Mouse (Mus musculus): ENCODE results near the gene Rfx7.
A peak's percentile ranks its signal among the peaks of the same experiment; 100 is the strongest.

The Rfx7 gene

DNA sequence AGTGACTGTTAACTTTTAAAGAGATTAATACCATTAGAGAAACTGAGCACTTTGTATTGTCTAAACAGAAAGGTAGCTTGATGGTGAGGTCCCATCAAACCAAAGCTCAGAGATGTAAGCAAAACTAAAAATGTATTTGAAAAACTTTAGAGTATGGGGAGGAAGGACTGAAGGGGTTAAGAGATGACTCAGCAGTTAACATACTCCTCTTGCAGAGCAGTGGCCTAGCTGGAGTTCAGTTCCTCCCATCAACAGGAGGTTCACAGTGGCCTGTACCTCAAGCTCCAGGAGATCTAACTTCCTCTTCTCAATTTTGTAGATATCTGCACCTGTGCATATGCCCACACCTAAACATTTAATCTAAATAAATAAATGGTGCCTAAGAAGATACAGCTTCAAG, 11.6 kb downstream of the Rfx7 start:
- DNase-seq (ENCODE audit: low spot score): no peak

DNA sequence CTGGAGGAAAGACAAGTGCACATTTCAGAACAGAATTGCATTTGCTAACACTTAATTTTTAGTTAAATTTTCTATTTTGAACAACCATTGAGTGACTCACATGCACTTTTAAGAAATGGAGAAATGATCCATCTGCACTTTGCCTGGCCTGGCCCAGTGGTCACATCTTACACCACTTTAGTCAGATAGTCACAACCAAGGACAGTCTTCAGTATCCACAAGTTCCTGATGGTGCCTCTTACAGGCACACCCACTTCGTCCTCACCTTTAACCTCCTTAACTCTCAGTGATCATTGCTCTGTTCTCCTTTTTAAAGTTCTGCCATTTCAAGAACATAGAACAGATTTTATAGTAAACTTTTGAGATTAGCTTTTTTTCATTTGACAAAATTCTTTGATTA, 26.7 kb downstream of the Rfx7 start:
- no peak for DNase-seq (ENCODE audit: low spot score)

DNA sequence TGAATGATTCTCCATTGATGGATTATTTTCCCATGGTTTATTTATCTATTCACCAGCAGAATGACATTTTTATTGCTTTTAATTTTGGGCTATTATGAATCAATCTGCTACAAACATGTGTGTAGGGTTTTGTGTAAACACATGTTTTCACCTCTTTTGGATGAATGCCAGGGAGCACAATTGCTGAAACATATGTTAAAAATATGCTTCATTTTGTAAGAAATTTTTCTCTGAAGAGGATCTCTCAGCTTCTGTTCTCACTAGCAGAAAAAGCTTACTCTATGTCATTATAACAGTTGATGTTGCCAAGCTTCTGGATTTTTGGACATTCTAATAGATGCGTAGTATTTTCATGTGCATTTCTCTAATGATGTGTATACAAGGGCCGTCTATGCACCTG, 28.3 kb downstream of the Rfx7 start:
- DNase-seq (ENCODE audit: low spot score): no peak

DNA sequence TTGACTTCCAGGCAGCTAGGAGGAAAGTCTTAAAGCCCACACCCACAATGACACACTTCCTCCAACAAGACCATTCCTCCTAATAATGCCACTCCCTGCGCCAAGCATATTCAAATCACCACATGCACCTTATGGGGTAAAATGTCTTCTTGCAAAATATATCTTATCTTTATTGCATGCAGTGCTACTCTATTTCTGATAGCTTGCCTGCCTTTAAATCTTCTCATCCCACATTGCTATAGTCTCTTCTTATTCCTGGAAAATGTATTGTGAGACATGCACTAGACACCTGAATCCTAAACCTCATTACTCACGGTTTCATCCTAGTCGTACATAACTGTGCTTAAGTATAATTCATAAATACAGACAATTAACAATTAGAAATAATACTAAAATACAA, 31.2 kb downstream of the Rfx7 start:
- DNase-seq (ENCODE audit: low spot score): peak; percentile 34

DNA sequence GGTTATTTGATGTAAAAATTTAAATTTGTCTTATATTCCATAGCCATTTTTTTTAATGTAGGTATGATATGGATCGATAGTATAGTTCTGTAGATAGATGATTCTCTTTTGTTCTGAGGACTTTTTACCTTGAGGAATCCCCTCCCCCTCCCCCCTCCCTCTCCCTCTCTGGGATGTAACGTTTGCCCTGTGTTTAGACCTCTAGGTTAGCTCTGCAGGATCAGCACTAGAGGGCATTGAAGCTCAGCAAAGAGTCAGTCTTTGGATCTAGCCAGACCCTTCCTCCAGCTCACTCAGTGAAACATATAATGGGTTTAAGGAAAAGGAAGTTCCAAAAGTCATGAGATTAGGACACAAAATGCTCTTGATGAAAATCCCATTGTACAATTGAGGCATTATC, 35.1 kb downstream of the Rfx7 start:
- no peak for DNase-seq (ENCODE audit: low spot score)

DNA sequence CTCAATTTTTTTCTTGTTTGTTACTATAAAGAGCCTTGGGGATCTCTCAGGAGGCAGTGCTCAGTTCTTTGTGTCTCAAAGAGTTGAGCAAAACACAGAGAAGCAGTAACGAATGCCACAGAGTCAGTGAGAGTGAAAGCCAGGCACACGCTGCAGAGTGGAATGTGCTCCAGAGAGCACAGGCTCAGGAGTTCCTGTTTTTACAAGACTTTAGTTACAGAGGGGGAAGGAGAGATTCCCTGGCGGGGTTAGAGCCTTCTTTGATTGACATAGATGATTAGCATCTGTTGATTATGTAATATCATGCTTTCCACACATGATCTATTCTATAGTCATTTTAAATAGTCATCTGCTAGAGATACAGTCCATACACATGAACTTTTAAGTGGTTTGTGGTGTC, 48.2 kb downstream of the Rfx7 start:
- DNase-seq (ENCODE audit: low spot score): no peak

DNA sequence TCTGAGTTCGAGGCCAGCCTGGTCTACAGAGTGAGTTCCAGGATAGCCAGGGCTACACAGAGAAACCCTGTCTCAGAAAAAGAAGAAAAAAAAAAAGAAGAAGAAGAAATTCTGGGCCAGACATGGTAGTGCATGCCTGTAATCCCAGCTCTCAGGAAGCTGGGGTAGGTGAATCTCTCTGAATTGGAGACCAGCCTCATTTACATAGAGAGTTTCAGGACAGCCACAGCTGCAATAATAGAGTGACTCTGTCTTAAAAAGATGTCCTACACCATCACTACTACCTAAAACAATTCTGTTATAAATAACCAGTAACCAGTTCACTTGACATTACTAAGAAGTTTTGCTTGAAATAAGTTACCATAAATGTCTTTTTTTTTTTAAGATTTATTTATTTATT, 58.8 kb downstream of the Rfx7 start:
- DNase-seq (ENCODE audit: low spot score): no peak

DNA sequence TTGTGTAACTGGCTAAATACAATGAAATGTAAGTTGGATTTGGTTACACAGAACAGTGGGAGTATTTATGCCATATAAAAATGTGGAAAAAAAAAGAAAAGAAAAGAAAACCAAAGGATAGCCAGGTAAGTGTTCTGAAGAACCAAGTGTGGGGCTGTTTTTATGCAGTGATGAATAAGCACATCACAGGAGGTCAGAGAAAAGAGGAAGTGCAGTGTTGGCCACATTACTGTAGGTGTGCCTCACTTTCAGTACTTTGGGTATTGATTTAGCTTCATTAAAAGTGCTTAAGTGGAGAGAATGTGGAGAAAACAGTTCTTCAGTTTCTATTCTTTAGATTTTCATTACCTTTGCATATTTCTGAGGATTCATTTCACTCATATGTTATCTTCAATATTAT, 60.0 kb downstream of the Rfx7 start:
- no peak for DNase-seq (ENCODE audit: low spot score)

DNA sequence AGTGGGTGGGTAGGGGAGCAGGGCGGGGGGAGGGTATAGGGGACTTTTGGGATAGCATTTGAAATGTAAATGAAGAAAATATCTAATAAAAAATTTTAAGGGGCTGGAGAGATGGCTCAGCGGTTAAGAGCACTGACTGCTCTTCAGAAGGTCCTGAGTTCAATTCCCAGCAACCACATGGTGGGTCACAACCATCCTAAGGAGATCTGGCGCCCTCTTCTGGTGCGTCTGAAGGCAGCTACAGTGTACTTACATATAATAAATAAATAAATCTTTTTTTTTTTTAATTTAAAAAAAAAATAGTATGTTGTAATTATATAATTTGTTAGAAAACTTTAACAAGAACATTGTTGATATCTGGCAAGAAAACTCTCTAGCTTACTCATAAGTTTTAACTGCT, 62.6 kb downstream of the Rfx7 start:
- peak; percentile 52 for DNase-seq (ENCODE audit: low spot score)

DNA sequence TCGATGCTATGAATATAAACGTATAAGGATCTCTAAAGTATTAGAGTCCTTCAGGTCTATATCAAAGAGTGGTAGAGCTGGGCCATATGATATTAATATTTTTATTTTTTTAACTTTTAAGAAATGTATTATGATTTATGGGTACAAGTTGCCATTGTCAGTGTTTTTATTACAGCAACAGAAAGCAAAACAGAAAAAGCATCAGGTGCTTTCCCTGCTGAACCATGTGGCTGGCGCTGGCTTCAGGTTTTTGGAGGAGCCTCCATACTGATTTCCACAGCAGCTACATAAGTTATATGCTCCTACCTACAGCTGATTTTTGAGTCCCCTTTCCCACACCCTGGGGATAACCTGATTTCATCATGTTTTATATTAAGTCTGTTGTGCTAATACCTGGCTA, 68.1 kb downstream of the Rfx7 start:
- DNase-seq (ENCODE audit: low spot score): no peak

DNA sequence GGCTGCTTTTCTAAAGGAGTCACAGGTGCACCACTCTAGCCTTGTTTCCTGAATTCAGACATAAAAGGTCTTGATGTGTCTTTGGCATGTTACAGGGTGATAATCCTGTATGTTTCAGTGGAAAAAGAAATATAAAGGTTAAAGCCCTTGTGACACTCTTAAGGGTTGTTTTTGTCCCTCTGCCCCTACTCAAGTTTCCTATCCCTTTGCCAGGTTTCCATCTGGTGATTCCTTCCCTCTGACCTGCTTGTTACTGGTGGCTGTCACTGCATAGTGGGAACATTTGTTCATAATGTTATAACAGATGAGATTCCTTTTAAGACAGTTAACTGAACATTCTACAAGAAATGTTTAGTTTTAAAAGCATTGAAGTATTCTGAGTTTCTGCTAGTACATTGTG, 77.7 kb downstream of the Rfx7 start:
- DNase-seq (ENCODE audit: low spot score): no peak

DNA sequence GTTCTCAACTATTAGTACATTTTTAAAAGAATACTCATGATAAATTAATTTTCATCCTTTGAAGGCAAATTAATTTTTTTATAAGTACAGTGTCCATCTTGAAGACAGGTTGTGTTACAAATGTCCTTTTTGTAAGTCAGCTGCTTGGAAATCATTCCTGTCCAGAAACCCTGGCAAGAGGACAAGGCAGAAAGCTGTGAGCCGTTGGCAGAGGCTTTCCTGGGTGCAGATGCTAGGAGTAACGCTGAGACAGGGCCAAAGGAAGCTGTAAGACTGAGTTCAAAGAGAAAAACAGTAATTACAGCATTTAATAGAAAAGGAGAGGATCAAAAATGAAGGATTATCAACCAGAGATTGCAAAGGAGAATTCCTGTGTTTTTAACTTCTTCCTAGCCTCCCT, 81.8 kb downstream of the Rfx7 start:
- no peak for DNase-seq (ENCODE audit: low spot score)

DNA sequence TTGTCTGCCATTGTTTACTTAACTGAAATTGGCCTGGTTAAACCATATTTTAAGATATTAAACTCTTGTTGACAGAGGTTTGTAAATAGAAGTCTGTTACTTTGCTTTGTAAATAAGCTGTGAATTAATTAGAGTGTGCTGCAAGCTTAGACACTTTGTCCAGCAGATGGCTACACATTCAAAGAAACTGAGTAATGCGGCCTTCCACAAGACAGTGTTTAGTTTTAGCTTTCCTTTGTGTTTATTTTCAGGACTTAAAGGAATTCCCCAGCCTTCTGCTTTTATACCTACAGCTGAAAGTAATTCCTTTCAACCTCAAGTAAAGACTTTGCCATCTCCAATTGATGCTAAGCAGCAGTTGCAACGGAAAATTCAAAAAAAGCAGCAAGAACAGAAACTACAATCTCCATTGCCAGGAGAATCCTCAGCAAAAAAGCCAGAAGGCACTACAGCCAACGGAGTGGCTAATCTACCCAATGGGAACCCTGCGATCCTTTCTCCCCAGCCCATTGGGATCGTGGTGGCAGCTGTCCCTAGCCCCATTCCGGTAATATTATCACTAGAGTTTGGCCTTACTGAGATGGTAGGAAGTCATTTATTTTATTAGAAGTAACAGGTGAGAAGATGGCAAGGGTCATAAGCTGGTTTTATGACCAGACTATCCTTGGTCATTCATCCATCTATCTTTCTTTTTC, 82.9 kb downstream of the Rfx7 start:
- no peak for DNase-seq (ENCODE audit: low spot score)

DNA sequence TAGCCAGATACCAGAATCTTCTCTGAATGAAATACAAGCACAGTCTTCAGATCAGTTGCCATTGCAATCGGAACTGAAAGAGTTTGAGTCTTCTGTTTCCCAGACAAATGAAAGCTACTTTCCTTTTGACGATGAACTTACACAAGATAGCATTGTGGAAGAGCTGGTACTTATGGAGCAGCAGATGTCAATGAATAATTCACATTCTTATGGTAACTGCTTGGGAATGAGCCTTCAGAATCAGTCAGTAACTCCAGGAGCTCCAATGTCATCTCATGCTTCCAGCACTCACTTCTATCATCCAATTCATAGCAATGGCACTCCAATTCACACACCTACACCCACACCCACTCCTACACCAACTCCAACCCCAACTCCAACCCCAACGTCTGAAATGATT, 86.0 kb downstream of the Rfx7 start:
- no peak for DNase-seq (ENCODE audit: low spot score)

DNA sequence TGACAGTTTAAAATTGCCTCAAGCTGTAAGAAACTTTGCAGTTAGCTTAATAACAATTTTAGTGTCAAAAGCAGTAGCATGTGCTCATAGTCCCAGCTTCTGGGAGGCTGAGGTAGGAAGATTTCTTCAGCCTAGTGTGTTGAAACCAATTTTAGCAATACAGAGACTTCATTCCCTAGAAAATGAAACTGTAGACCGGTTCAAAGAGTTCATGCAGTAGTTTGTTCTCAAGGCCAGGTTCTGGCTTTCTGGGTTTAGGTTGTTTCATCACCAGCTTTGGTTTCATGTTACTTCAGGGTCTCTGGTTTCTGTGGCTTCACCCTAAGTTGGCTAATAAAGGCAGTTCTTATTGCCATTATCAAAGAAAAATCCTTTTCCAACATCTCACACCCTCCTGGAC, 91.6 kb downstream of the Rfx7 start:
- no peak for DNase-seq (ENCODE audit: low spot score)

DNA sequence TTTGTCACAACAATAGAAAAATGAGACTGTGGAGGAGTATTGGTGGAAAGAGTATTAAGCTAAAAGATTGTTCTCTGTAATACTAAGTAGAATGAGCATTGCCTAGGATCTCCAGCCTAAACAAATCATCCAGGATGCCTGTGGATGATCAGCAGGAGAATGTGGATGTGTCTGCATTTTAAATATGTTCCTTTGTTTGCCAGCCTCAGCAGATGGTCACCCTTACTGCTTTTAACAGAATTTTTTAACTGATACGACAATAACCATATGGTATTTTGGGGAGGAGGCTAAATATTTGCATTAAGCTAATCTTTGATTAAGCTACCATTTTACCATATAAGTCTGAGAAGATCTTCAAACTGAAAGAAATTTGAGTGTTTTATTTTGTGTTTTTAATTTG, 95.6 kb downstream of the Rfx7 start:
- no peak for DNase-seq (ENCODE audit: low spot score)

DNA sequence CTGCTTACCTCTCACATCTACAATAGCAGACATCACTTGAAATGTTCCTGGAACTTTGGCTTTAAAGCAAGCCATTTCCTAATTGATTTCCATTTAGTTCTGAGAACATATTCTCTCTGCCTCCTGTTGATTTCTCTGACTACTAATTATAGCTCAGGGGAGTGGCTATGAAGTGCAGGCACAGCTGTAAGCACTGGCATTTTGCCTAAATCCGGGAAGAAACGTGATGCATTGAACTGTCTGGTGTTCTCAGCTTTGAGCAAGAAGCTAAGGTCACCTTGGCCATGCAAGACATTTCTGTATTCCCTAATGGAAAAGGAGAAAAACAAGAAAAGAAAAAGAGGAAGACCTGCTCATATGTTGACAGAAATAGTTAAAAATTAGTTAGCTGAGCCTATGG, 96.6 kb downstream of the Rfx7 start:
- no peak for DNase-seq (ENCODE audit: low spot score)

DNA sequence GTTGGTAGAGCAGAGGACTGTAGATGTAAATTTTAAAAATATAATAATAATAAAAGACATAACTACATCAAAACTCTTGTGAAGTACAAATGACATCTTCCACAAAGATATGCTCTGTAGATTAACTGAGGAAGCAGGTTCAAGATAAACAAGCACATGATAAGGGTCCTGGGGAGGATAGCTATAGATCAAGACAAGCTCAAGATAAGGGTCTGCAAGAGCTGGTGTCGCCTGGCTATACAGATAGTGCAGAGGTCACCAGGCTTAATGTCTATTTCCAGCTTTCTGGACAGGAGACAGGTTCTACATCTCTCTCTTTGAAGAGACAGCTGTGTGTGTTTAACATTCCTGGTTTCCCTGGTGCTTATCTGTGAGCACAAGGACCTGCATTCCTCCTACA, 100.2 kb downstream of the Rfx7 start:
- DNase-seq (ENCODE audit: low spot score): no peak

DNA sequence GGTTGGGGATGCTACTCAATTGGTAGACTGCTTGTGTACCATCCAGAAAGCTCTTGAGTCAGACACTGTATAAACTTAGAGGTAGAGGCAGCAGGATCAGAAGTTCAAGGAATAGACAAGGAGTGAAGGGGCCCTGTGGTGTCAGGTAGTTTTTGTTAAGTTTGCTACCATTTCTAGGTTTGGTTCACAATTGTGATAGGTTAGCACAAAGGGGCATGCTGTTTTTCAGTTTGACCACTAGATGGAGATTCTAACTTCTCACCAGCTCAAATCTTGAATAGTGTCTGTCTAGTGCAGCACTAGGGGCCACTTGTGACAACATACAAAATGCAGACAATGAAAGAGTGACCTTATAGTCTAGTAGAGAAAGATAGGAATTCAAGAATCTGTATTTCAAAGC, 103.1 kb downstream of the Rfx7 start:
- no peak for DNase-seq (ENCODE audit: low spot score)

DNA sequence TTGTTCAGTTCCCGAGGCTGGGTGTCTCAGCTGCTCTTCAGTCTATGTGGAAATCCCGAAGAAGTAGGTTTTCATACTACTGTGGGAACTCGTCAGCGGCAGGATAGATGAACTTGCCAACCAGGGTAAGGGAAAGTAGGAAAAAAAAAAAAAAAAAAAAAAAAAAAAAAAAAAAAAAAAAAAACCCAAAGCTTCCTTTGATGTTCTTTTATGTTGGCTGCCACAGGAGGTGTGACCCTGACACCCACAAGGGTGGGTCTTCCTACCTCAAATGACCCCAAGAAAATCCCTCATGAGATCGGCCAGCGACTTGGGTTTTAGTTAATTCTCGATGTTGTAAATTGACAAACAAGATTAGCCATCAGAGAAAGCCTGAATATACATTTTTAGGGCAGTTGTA, 104.5 kb downstream of the Rfx7 start:
- no peak for DNase-seq (ENCODE audit: low spot score)

DNA sequence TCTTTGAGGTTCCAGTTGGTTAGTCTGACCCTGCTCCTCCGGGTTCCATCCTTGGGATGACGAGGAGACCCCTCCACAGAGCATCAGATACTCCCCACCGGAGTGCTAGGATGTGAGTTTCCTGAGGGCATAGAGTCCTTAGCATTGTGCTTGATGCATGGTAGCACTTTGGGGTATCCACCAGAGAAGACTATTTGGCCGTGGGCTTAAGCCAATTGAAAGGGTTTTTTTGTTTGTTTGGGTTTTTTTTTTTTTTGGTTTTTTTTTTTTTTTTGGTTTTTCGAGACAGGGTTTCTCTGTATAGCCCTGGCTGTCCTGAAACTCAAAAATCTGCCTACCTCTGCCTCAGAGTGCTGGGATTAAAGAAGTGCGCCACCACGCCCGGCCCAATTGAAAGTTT, 105.2 kb downstream of the Rfx7 start:
- no peak for DNase-seq (ENCODE audit: low spot score)

DNA sequence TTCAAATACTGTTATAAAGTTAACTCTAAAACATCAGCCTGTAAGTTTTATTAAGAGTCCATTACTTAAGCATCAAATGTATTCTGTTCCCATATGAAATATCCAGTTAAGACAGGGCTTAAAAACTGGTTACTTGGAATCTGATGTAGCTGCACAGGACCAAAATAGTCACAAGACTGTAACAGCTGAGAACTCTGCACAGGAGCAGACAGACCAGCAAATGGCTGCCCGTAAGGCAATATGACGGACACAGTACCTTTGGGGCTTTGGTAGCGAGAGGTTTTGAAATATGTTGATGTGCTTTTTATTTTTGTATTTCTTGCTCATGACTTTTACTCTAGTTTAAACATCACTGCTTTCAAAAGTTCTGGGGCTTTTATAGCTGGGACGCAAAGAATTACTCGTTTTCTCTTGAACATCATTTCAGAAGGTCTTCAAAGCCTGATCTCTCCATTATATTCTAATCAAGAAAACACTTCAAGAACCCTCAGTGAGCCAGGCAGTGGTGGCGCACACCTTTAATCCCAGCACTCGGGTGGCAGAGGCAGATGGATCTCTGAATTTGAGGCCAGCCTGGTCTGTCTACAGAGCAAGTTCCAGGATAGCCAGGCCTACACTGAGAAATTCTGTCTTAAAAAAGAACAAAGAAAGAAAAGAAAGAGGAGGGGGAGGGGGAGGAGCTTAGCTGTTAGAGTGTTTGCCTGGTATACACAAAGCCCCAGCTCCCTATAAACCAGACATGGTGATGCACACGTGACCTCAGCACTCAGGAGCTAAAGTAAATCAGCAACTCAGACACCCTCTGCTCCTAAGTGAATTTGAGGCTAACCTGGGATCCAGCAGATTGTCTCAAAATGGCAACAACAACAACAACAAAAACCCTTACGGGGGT, 107.2 kb downstream of the Rfx7 start:
- DNase-seq (ENCODE audit: low spot score): no peak

DNA sequence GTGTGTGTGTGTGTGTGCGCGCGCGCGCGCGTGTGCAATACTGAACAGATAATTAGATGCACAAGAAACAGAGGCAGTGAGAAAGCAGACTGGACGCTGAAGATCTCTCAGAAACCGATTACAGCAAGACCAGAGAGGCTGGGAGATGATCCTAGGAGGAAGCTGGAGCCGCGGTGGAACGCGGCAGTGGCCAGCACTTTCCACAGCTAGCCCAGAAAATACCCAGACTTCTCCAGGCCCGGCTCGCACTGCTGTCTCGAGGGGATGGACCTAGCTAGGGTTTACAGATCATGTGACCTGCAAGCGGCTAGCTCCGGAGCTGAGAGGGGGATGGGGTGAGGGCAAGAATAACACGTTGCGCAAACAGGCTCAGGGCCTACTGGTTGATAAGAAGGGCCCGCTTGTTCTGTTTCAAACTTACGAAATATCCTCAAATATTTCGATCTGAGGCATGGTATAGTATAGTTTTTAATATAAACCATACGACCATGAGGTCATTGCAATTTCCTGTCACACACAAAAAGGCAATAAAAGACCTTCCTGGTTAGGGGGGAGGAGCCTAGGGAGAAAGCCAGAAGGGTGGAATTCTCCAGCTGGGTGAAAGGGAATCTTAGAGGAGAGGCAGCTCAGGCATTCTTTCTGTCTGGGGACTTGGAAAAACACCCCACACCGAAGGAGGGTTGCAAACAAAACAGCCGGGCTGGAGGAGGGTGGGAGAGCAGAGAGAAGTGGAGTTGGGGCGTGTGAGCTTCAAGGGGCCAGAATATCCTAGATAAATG, 108.0 kb downstream of the Rfx7 start:
- peak; percentile 80 for DNase-seq (ENCODE audit: low spot score)
